Mouse (Mus musculus) spleen, adult 2 months (tissue): ENCODE results near the gene Akap11. TPM values are rescaled to one million over a fixed set of nuclear protein-coding genes. Genes with fewer than 3 reads are reported as not detected.

ENCODE experiments used
- DNase-seq, 2 experiments: peaks; one replicate each; pipeline versions ENCODE4 v3.0.0 to v3.0.0-alpha.2; 2012 to 2021; ENCODE audit warnings: low spot score in 2 of 2, low read depth in 1 of 2
- H3K27ac ChIP-seq: fragments of 200-500 bp; 2 replicates; pipeline ENCODE4 v1.5.1; 2012; ENCODE audit warnings: low read length, inconsistent platforms; ENCODE audit not compliant: insufficient read depth
- H3K27me3 ChIP-seq: fragments of 200-500 bp; 2 replicates; pipeline ENCODE4 v1.6.1; 2012; ENCODE audit warnings: mild to moderate bottlenecking, moderate library complexity, low read length, inconsistent platforms; ENCODE audit not compliant: control insufficient read depth, insufficient read depth
- H3K36me3 ChIP-seq: fragments of 200-500 bp; 2 replicates; pipeline ENCODE4 v1.6.1; 2012; ENCODE audit warnings: mild to moderate bottlenecking, low read length, inconsistent platforms; ENCODE audit not compliant: control insufficient read depth, insufficient read depth
- H3K4me1 ChIP-seq: fragments of 200-500 bp; 2 replicates; pipeline ENCODE4 v1.6.1; 2011; ENCODE audit warnings: inconsistent platforms; ENCODE audit not compliant: control insufficient read depth, insufficient read depth, insufficient read length
- H3K4me3 ChIP-seq: fragments of 200-500 bp; 2 replicates; pipeline ENCODE4 v1.5.1; 2011; ENCODE audit warnings: mild to moderate bottlenecking, inconsistent platforms; ENCODE audit not compliant: insufficient read depth, insufficient read length; ENCODE audit errors: extremely low read depth
- CTCF ChIP-seq: fragments of 200-500 bp; IDR thresholded peaks from 2 replicates; pipeline ENCODE4 v1.5.1; 2011; ENCODE audit warnings: mild to moderate bottlenecking, inconsistent platforms; ENCODE audit not compliant: insufficient read depth, insufficient read length, insufficient replicate concordance; ENCODE audit errors: extremely low read depth
- POLR2A ChIP-seq: fragments of 200-500 bp; IDR thresholded peaks from 2 replicates; pipeline ENCODE4 v1.6.1; 2011; ENCODE audit warnings: low read depth, low read length, inconsistent platforms
- WGBS: fragments of 180-500 bp; shearing (Covaris S2); methylation state at CpG from one replicate; pipeline ENCODE4 v1.1.7; 2018; 5-methylcytosine and 5-hydroxymethylcytosine counted together
- polyA plus RNA-seq: library from polyadenylated mRNA; depleted of rRNA; stranded (reverse); fragments of >200 nt; gene quantifications from 2 replicates; pipeline ENCODE4 v1.2.3, GENCODE M21; 2012

The Akap11 gene
- polyA plus RNA-seq, 1 experiment: 3.1 TPM

DNA sequence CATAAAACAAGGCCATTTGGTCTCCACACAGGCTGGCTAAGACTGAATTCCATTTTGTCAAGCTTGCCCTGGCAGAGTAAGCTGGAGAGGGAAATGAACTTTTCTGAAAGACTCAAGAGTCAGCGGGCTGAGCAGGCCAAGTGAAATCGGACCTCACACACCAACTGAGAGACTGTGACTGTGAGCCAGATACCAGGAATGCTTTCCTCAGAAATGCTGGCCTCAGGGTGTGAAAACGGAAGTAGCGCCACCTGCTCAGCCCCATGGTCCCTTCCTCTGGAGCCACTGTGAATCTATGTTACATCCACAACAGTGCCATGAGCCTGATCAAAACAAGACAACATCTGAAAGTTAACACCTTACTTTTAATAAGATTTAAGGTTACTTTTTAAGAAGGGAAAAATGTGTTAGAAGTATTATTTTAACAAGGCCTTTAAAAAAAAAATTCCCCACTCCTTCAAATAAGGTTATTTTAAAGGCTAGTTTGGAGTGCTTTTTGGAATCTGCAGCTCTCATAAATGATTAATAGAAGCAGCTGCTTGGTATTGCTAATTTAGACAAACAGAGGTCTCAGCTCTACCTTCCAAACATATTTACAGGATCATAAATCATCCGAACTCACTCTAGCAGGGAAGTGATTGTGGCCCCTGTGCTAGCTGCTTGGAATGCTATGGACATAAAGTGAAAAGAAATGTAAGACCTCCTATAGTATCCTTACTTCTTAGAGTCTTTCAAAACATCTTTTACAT is 2.1 kb upstream of the Akap11 start:
- DNase-seq: no peak
- 88% methylated on average over 5 of the region's 5 CpGs for WGBS
- Histone ChIP-seq H3K4me1 (no peaks in the 10 kb centered on the region; the same call in 1 of the 2 replicates), H3K36me3 (no peaks in the 10 kb centered on the region), H3K27me3 (no peaks in the 10 kb centered on the region), H3K4me3 (no peak overlapping the region), H3K27ac (no peak overlapping the region)
- no peak for TF ChIP-seq POLR2A
- TF ChIP-seq CTCF: no peak

DNA sequence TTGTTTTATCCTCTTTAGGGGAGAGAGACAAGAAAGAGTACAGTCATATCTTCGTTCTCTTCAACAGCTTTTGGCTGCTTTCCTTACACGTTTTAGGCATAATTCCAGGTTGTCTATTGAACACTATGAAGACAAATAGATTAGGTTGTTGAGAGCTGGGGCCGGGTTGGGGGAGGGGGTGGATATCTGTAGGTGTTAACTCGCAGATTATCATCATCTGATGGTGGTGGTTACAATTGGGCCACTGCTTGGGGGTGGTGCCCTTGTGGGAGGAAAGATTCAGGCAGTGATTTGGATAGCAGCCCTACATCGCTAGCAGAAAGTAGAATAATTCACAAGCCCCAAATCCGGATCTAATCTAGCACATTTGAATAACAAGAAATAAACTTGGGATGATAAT is 943 bp upstream of the Akap11 start:
- Histone ChIP-seq H3K27ac (no peak overlapping the region), H3K4me1 (no peaks in the 10 kb centered on the region; the same call in 1 of the 2 replicates), H3K4me3 (no peak overlapping the region), H3K36me3 (no peaks in the 10 kb centered on the region), H3K27me3 (no peaks in the 10 kb centered on the region)
- WGBS: 79% methylated on average over 6 of the region's 6 CpGs
- no peak for DNase-seq
- TF ChIP-seq CTCF (no peak), POLR2A (no peak)

DNA sequence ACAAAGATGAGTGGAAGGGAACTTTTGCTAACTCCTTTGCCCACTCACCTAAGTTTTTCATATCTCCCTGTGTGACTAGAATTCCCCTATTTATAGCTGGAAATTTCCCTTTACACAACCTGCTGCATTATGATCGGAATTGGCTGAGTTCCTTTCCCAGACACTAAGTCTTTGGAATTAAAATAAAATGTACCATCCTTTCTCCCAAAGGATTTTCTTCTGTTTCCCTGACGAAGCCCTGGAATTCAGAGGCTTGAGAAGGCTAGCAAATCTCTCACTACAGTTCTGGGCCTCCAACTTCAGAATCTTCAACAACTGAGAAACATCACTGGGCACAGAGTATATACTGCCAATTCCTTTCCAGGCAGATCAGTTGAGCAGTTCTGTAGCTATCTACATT is 1.2 kb downstream of the Akap11 start:
- no peak overlapping the region for H3K4me3 ChIP-seq
- WGBS: 89% methylated on average over 2 of the region's 2 CpGs

GRCm38 (mm10) chr14:78534651-78535050 is 2.0 kb downstream of the Akap11 start:
- Histone ChIP-seq H3K4me1 (no peaks in the 10 kb centered on the region; the same call in 1 of the 2 replicates), H3K27me3 (no peaks in the 10 kb centered on the region)
- 95% methylated on average over 5 of the region's 5 CpGs for WGBS

More for the DNA sequence above, 1.2 kb downstream of the Akap11 start:
- H3K27ac ChIP-seq: no peak overlapping the region
- TF ChIP-seq POLR2A (no peak), CTCF (no peak)
- no peaks in the 10 kb centered on the region; the same call in 1 of the 2 replicates for H3K4me1 ChIP-seq
- no peak for DNase-seq
- H3K27me3 ChIP-seq: no peaks in the 10 kb centered on the region
- H3K36me3 ChIP-seq: no peaks in the 10 kb centered on the region

DNA sequence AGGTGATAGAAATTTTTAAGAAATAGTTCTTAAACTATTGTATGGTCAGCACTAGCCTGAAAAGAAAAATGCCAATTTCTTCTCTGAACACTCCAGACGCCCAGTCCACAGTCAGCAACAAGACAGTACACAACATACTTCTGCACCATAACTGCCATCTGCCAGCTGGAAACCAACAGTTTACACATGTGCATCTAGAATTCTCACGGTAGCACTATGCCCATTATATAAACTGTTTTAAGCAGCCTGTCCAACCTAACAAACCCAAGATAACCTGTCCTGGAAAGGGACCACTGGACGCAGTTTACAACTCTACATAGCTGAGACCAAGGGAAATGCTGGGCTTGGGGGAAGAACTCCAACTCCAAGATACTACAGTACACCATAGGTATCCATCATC is 2.9 kb downstream of the Akap11 start:
- Histone ChIP-seq H3K4me3 (no peak overlapping the region), H3K36me3 (no peaks in the 10 kb centered on the region), H3K4me1 (no peaks in the 10 kb centered on the region; the same call in 1 of the 2 replicates), H3K27me3 (no peaks in the 10 kb centered on the region), H3K27ac (no peak overlapping the region)
- TF ChIP-seq CTCF: no peak
- no peak for TF ChIP-seq POLR2A
- 86% methylated on average over 3 of the region's 3 CpGs for WGBS
- no peak for DNase-seq

More at GRCm38 (mm10) chr14:78534651-78535050, 2.0 kb downstream of the Akap11 start:
- H3K36me3 ChIP-seq: no peaks in the 10 kb centered on the region
- no peak overlapping the region for H3K4me3 ChIP-seq
- DNase-seq: no peak
- H3K27ac ChIP-seq: no peak overlapping the region
- TF ChIP-seq CTCF (no peak), POLR2A (no peak)

DNA sequence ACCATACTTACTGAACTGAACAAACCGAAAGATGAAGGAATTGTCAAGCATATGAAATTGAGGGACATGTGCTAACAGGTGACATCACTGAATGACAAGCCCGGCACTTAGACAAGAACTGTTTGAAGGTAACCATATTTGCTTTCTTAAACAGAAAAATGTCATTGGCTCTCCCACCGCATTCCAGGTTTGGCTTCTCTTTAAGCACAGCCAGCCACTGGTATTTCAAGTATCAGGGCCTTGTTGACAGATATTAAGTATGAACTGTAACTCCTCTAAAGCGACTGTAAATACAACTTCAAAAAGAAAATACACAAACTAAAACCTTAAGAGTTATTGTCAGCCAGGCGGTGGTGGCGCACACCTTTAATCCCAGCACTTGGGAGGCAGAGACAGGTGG is 4.3 kb downstream of the Akap11 start:
- Histone ChIP-seq H3K27ac (no peak overlapping the region), H3K4me3 (no peak overlapping the region), H3K36me3 (no peaks in the 10 kb centered on the region), H3K27me3 (no peaks in the 10 kb centered on the region), H3K4me1 (no peaks in the 10 kb centered on the region; the same call in 1 of the 2 replicates)
- TF ChIP-seq POLR2A: no peak
- TF ChIP-seq CTCF: no peak
- 88% methylated on average over 6 of the region's 6 CpGs for WGBS
- DNase-seq: no peak

GRCm38 (mm10) chr14:78530256-78530655 is 6.4 kb downstream of the Akap11 start:
- H3K27me3 ChIP-seq: no peaks in the 10 kb centered on the region
- TF ChIP-seq POLR2A: no peak
- no peak for TF ChIP-seq CTCF
- no peak for DNase-seq
- peaks cover 9% of the 10 kb centered on the region; the same call in 1 of the 2 replicates for H3K4me1 ChIP-seq
- no peaks in the 10 kb centered on the region for H3K36me3 ChIP-seq
- H3K27ac ChIP-seq: no peak overlapping the region
- 84% methylated on average over 3 of the region's 3 CpGs for WGBS
- H3K4me3 ChIP-seq: no peak overlapping the region
